Mouse (Mus musculus) T-cell, adult 2 months (primary cell): Measurements from ENCODE around the gene Myh11.
A peak's percentile ranks its signal among the peaks of the same experiment; 100 is the strongest.
"Not testable (repeated sequence)": the region's sequence is repeated elsewhere in the genome, so short reads cannot be mapped to it uniquely, and the experiment has no call there.

Source experiments
- DNase-seq: peaks from one replicate; pipeline ENCODE4 v3.0.0; 2022; ENCODE audit warnings: low spot score

The Myh11 gene

DNA sequence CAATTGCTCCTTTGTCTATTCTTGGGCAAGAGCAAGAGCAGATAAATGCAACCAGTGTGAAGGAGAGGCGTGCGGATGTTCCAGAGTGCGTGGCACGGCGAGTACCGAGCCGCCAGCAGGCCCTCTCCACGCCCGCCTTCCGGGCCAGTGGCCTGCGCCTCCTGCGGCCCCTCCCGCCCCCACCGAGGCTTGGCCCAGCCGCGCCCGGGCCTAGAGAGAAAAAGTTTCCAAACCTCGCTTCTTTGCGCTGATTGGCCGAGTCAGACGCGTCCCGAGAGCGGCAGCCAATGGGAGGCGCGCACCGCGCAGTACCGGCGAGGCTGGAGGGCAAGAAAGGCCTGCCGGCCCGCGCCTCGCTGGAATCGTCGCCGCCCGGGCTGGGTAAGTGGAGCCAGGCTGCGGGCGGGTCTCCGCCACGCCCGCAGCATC is 128.2 kb downstream of the Myh11 start, which contains the start of the genes Nde1 and Marf1:
Nde1 (plus strand) TSS at position 288 of the 429 bp plus-strand sequence.
Marf1 (minus strand) TSS at position 364 of the 429 bp plus-strand sequence.
- DNase-seq: peak; percentile 76

DNA sequence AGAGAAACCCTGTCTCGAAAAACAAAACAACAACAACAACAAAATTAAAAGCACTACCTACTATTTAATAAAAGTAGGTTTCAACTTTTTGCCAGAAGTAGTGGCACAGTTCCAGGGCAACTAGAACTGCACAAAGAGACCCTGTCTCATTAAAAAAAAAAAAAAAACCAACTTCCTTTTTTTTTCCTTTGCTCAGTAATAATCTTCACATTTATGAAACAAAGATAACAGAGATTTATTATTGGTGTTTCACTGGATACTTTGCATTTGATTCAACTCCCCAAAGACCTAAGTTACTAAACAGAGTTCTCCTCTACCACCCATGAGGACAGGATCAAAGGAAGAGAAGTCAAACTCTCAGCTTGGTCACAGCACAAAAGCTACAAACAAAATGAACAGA is 130.2 kb downstream of the Myh11 start:
- DNase-seq: no peak

DNA sequence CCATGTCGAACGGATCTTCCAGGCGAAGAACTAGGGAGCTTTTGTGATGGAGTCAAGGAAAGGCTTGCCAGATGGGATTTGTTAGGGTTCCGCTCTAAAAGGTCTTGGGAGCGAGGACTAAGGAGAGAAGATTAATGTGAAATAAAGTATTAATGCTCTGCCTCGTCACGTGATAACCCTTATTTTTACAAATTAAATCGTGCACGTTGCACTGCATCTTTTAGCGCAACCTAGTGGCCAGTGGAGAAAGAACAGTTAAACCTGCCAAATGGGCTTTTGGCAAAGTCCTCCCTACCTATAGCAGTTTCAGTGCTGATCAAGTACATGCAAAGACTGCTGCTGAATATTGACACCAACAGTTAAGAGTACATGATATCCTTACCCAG is 131.4 kb downstream of the Myh11 start:
- DNase-seq: peak; percentile 76

DNA sequence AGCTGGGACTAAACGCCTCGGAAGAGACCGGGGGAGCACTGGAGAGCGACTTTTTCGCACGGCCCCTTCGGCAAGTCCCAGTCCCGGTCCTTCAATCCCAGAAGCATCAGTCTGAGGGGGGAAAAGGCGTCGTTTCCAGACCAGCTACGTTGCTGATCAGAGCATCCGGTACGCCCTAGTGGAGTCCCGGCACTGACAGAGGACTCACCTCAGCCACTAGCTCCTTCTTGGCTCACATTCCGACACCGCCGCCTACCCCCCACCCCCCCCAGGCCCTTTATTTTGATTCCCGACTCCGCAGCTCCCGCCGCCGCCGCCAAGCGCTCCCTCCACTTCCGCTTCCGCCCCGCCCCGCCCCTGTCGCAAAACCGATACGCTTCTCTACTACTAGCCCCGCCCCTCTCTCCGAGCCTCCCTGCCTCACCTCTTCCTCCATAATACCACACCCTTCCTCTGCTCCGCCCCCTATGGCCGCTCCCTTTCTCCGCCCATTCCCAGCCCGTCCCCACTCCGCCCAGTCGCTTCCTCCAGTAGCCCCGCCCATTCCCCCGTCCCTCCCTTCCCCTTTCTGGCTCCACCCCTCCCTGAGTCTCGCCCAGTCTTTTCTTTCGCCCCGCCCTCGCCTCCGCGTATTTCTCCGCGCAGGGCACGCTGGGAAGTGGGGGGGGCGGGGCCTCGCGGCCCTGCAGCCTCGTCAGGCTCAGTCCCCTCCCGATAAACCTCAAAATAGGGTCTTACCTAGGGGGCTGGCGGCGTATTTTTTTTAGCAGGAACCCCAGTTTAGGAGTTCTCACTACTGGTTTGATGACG is 132.0 kb downstream of the Myh11 start:
- DNase-seq: peak; percentile 99

DNA sequence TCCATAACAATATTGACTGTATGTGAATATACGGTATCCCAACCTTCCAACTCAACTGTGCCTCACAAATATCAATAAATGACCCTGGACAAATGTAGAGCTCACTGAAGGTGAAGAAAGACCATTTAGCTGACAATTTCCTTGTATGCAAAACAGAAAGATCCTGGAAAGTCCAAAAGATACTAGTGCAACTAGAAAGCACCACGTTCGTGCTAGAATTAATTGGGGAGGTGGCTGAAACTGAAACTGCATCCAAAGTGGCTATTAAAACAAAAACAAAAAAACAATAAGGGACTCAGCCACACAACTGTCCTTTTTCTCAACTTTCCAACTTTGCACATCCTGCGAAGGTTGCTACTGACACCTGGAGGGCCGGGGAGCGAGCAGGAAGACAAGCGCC is 132.6 kb downstream of the Myh11 start:
- DNase-seq: no peak

DNA sequence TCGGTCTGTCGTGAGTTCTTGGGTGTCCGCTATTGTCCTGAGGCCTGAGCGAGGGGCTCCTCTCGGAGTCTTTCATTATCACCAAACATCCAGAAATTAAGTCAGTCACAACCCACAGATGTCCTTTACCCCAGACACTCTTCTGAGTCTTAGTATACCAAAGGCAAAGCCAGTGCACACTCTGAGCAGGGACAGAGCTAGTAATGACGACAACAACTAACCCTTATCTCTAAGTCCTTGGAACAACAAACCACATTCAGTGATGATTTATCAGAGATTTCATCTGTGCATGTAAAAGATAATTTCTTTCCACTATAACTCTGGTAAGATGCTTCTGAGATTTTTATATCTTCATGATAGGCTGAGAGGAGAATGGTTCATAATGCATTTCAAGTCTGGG is 134.9 kb downstream of the Myh11 start:
- no peak for DNase-seq

DNA sequence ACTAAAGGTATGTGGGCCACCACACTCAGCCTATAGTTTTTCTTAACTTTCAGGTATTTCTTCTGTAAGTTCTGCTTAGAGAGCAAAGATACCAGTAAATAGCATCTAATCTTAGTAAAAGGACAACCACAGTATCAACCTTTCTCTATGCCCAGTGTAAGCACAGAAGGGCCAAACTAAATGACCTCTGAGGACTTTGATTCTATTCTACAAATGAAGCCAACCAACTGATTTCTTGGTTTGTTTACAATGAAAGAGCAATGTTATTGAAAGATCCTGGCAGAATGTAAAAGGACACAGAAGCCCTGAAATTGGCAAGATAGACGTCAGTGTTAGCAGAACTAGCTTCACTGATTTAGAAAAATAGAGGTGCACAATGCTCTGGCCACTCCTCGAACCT is 135.5 kb downstream of the Myh11 start:
- DNase-seq: not testable (repeated sequence)

DNA sequence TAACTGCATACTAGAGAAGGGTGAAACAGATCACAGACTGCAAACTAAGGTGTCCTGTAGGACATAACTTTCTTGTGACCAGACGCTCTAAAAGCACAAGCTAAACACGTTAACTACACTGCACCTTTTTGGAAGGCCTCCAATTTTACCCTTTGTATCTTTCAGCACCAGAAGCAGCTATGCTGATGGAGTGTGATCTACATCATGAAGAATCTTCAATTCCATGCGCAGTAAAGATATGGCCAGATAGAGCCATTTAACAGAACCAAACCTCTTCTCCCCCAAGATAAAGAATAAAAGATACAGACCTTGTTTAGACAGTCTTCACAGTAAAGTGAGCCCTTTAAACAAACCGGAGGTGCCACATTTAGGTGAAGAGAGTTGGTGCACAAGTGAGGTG is 139.5 kb downstream of the Myh11 start:
- DNase-seq: no peak

DNA sequence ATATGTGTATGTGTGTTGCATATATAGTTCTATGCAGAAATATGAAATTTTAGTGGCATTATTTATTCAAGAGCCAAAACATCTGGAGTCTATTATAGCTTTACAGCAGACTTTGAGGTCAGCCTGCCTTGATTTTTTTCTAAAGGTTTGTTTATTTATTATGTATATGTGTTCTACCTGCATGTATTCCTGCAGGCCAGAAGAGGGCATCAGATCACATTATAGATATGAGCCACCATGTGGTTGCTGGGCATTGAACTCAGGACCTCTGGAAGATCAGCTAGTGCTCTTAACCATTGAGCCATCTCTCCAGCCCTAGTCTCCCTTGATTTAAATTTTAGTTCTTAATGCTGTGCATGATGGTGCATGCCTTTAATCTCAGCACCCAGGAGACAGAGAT is 143.5 kb downstream of the Myh11 start:
- no peak for DNase-seq
